Mouse (Mus musculus) forebrain, postnatal 0 days (tissue): ENCODE measurements around the gene Resf1. TPM values are rescaled to one million over a fixed set of nuclear protein-coding genes. Genes with fewer than 3 reads are reported as not detected.

ENCODE experiments used
- ATAC-seq: fragments of 200-750 bp; cut with Nextera tagmentation; 2 replicates; pipeline ENCODE4 v1.8.0; 2017; ENCODE audit warnings: mild to moderate bottlenecking, moderate library complexity
- DNase-seq: peaks from one replicate; pipeline ENCODE4 v3.0.0-alpha.2; 2015
- H3K27ac ChIP-seq: fragments of 300-500 bp; sonication (generic); 2 replicates; pipeline ENCODE4 v1.5.1; 2014; ENCODE audit warnings: low read depth, mild to moderate bottlenecking, antibody characterized with exemption, low read length, moderate library complexity, mixed read lengths
- H3K27me3 ChIP-seq: fragments of 300-500 bp; sonication (generic); 2 replicates; pipeline ENCODE4 v1.6.1; 2014; ENCODE audit warnings: mild to moderate bottlenecking, low read length, mixed read lengths; ENCODE audit not compliant: insufficient read depth
- H3K36me3 ChIP-seq: fragments of 300-500 bp; sonication (generic); 2 replicates; pipeline ENCODE4 v1.6.1; 2014; ENCODE audit warnings: mild to moderate bottlenecking, moderate library complexity; ENCODE audit not compliant: insufficient read depth
- H3K4me1 ChIP-seq: fragments of 300-500 bp; sonication (generic); 2 replicates; pipeline ENCODE4 v1.6.1; 2014; ENCODE audit warnings: antibody characterized with exemption; ENCODE audit not compliant: insufficient read depth
- H3K4me2 ChIP-seq: fragments of 300-500 bp; sonication (generic); 2 replicates; pipeline ENCODE4 v1.6.1; 2014; ENCODE audit warnings: low read depth, mild to moderate bottlenecking, moderate library complexity
- H3K4me3 ChIP-seq: fragments of 300-500 bp; sonication (generic); 2 replicates; pipeline ENCODE4 v1.5.1; 2014; ENCODE audit warnings: low read depth, low read length, mixed read lengths
- H3K9ac ChIP-seq: fragments of 300-500 bp; sonication (generic); 2 replicates; pipeline ENCODE4 v1.6.1; 2014; ENCODE audit warnings: mild to moderate bottlenecking
- H3K9me3 ChIP-seq: fragments of 300-500 bp; sonication (generic); 2 replicates; pipeline ENCODE4 v1.6.1; 2016; ENCODE audit warnings: low read length
- CTCF ChIP-seq: sonication (generic); IDR thresholded peaks from 2 replicates; pipeline ENCODE4 v1.5.1; 2016; ENCODE audit warnings: antibody characterized with exemption, control low read depth, low read depth
- WGBS: fragments of 180-500 bp; shearing (Covaris S2); extraction: QIAGEN DNeasy Blood & Tissue Kit; methylation state at CpG from one replicate; pipeline ENCODE4 v1.1.7; 2014; 5-methylcytosine and 5-hydroxymethylcytosine counted together
- polyA plus RNA-seq: library from polyadenylated mRNA; unstranded; fragments of >200 nt; fragmentation: Nextera tagmentation; extraction: Ambion mirVana; gene quantifications from 2 replicates; pipeline ENCODE4 v1.2.1, GENCODE M21; 2015
- total RNA-seq: library from RNA; depleted of rRNA; stranded (reverse); fragments of >200 nt; gene quantifications from 2 replicates; pipeline ENCODE4 v1.2.3, GENCODE M21; 2014

The Resf1 gene
- total and polyA plus RNA-seq, 2 experiments from 2014 or later, result 24.0 to 32.8 TPM

DNA sequence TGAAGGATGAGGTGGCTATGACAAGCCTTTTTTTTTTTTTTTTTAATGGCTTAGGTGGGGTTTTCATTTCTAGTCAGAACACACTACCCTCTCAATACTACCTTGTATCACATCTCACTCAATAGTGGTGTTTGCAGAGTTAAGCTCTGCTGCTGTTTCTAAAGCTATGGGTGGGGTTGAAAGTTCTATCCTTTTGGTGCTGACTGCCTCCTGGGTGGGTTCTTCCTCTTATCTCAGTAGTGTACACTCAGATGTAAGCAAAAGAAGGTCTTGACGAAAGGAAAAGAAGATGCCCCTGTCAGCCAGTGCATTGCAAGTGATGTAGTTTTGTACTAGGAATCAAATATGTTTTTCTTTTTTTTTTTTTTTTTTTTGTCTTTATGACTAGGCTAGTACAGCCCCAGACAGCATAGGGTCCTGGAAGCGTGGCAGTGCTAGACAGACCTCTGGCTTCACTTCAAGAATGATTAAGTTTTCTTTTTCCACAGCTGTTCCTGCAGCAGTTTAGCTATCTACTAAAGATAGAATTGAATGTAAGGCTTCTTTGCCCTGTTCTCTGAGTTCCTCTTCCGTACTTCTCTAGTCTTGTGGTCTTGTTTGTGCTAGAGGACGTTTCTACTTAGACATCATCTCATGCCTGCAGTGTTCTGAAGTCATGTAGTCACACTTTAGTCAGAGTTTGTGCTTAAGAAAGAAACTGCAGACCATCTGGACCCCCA lies 14.5 kb downstream of the Resf1 start:
- DNase-seq, result no peak
- no peak for ATAC-seq
- H3K4me2 ChIP-seq, result no peak overlapping the region
- H3K36me3 ChIP-seq, result peaks cover 62% of the 10 kb centered on the region
- no peak for TF ChIP-seq CTCF
- H3K9ac ChIP-seq, result no peak overlapping the region
- H3K27ac ChIP-seq, result no peak overlapping the region
- no peak overlapping the region for H3K4me3 ChIP-seq
- 92% methylated on average over 4 of the region's 4 CpGs for WGBS
- H3K9me3 ChIP-seq, result no peaks in the 10 kb centered on the region
- no peaks in the 10 kb centered on the region for H3K27me3 ChIP-seq
- no peaks in the 10 kb centered on the region for H3K4me1 ChIP-seq

DNA sequence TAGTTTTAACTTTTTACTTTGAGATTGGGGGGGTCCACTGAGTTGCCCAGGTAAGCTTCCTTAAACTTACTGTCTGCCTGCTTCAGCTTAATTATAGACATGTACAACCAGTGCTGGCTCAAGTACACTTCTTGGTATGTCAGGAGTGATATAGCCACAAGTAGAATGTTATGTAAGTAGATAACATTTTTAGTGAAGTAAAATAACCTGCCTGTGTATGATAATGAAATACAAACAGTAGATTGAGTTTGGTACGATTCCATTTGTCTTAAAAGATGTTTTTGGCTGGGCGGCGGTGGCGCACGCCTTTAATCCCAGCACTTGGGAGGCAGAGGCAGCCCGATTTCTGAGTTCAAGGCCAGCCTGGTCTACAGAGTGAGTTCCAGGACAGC lies 15.0 kb downstream of the Resf1 start:
- peaks cover 66% of the 10 kb centered on the region for H3K36me3 ChIP-seq
- no peak overlapping the region for H3K9ac ChIP-seq
- WGBS, result 98% methylated on average over 6 of the region's 6 CpGs
- H3K9me3 ChIP-seq, result no peaks in the 10 kb centered on the region
- no peak for ATAC-seq
- H3K4me1 ChIP-seq, result no peaks in the 10 kb centered on the region
- TF ChIP-seq CTCF, result no peak
- H3K4me3 ChIP-seq, result no peak overlapping the region
- H3K27ac ChIP-seq, result no peak overlapping the region
- DNase-seq, result no peak
- no peaks in the 10 kb centered on the region for H3K27me3 ChIP-seq
- H3K4me2 ChIP-seq, result no peak overlapping the region

DNA sequence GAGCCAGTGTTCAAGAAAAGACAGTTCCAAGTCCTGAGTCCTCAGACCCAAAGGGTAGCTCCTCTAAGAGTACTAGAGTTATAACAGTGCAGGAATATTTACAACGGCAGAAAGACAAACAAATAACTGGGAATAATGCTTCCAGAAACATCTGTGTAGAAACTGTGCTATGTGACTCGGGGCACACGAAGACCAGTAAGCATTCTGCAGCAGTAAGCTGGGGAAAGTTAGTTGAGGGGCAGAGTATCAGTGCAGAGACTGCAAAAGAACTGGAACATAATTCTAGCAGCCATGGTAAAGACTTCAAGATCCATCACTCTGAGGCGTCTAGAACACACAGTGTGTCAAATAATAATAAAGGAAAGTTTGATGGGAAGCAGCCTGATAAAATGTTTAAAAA lies 19.9 kb downstream of the Resf1 start:
- 96% methylated on average over 4 of the region's 4 CpGs for WGBS
- H3K9ac ChIP-seq, result no peak overlapping the region
- H3K4me3 ChIP-seq, result no peak overlapping the region
- DNase-seq (no peak), ATAC-seq (no peak)
- no peak for TF ChIP-seq CTCF
- no peak overlapping the region for H3K27ac ChIP-seq
- no peaks in the 10 kb centered on the region for H3K9me3 ChIP-seq
- no peaks in the 10 kb centered on the region for H3K27me3 ChIP-seq
- H3K36me3 ChIP-seq, result peaks cover 53% of the 10 kb centered on the region
- no peak overlapping the region for H3K4me2 ChIP-seq
- H3K4me1 ChIP-seq, result no peaks in the 10 kb centered on the region

DNA sequence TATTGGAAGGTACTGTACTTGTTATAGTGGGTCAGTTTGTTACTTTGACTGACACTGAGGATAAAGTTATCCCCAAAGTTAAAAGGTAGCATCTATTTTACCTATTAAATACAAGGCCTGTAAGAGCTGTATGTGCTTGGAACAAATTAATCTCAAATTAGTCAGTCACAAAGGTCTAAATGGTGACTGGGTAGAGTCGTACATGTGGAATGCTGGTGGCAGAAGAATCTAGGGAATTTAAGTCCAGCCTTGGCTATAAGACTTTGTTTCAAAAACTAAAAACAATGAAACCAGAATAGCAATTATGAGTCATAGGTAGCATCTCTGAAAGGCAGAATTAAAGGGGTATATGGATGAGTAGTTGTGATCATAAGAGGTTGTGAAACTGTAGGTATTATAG lies 21.1 kb downstream of the Resf1 start:
- DNase-seq, result no peak
- WGBS, result 82% methylated on average over 1 of the region's 1 CpGs

DNA sequence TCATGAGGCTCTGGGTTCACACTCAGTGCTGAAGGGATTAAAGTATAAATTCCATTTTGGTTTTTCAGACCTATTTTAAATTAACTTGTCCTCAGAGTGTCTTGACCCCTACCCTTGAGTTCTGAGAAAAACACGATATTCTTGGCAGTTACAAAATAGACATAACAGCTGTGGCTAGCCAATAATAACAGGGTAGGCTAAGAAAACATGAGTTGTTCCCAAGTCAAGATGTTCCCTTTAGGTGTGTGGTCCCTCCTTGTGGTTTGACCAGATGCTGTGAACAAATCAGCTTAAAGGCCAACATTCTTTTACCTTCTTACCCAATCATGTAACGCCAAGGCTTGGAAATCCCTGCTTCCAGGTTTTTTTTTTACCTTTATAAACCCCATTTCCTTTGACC lies 23.8 kb downstream of the Resf1 start:
- Histone ChIP-seq H3K27me3 (no peaks in the 10 kb centered on the region), H3K27ac (no peak overlapping the region), H3K36me3 (peaks cover 52% of the 10 kb centered on the region), H3K4me3 (no peak overlapping the region), H3K9ac (no peak overlapping the region), H3K4me2 (no peak overlapping the region), H3K9me3 (no peaks in the 10 kb centered on the region), H3K4me1 (no peaks in the 10 kb centered on the region)
- DNase-seq (no peak), ATAC-seq (no peak)
- 92% methylated on average over 2 of the region's 2 CpGs for WGBS
- TF ChIP-seq CTCF, result no peak

More for the DNA sequence above, 21.1 kb downstream of the Resf1 start:
- H3K36me3 ChIP-seq, result peaks cover 59% of the 10 kb centered on the region
- no peaks in the 10 kb centered on the region for H3K9me3 ChIP-seq
- no peak overlapping the region for H3K4me3 ChIP-seq
- ATAC-seq, result no peak
- no peak for TF ChIP-seq CTCF
- no peak overlapping the region for H3K4me2 ChIP-seq
- no peak overlapping the region for H3K27ac ChIP-seq
- H3K4me1 ChIP-seq, result no peaks in the 10 kb centered on the region
- H3K27me3 ChIP-seq, result no peaks in the 10 kb centered on the region
- H3K9ac ChIP-seq, result no peak overlapping the region

DNA sequence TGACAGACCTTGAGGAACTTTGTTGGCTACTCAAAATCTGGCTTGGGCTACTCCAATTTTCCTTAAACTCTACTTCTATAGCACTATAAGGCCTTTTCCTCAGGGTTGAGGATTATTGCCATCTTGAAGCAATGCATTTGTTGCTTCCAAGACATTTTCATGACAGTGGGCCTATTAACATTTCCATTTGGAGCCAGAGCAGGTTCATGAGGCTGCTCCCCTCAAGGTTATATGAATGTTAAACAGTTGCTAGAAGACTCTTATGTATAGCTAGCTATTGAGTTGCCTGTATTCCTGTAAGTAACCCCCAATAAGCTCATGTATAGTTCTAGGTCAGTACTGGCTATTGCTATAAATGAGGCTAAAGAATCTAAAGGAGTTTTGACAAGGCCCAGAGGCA lies 28.8 kb downstream of the Resf1 start:
- Histone ChIP-seq H3K27me3 (no peaks in the 10 kb centered on the region), H3K36me3 (peaks cover 32% of the 10 kb centered on the region), H3K27ac (no peak overlapping the region), H3K4me1 (no peaks in the 10 kb centered on the region), H3K9ac (no peak overlapping the region), H3K4me3 (no peak overlapping the region), H3K4me2 (no peak overlapping the region), H3K9me3 (peaks cover 3% of the 10 kb centered on the region; the same call in 1 of the 2 replicates)
- ATAC-seq, result no peak
- no peak for TF ChIP-seq CTCF
- DNase-seq, result no peak

DNA sequence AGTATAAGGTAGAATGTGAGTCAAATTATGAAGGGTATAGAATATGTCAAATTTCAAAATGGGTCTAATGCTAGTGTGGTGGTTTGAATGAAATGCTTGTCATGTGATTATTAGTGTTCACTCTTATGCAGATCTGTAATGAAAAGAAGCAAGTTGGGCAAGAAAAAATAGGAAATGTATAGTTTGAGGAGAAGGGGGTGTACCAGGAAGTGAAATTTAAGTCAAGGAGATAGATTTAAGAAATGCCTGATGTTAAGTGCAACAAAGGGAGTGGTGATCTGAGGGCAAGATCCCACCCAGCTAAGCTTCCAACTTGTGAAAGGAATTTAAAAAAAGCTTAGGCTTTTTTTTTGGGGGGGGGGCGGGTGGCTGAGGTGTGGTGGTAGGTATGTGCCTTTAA lies 29.4 kb downstream of the Resf1 start:
- peaks cover 26% of the 10 kb centered on the region for H3K36me3 ChIP-seq
- no peak overlapping the region for H3K9ac ChIP-seq
- 92% methylated on average over 1 of the region's 1 CpGs for WGBS
- no peak overlapping the region for H3K4me3 ChIP-seq
- ATAC-seq (no peak), DNase-seq (no peak)
- no peak for TF ChIP-seq CTCF
- no peak overlapping the region for H3K4me2 ChIP-seq
- H3K27me3 ChIP-seq, result no peaks in the 10 kb centered on the region
- no peaks in the 10 kb centered on the region for H3K4me1 ChIP-seq
- no peak overlapping the region for H3K27ac ChIP-seq
- peaks cover 3% of the 10 kb centered on the region; the same call in 1 of the 2 replicates for H3K9me3 ChIP-seq
